Mouse (Mus musculus): ENCODE data around the gene Nek9.
A peak's percentile ranks its signal among the peaks of the same experiment; 100 is the strongest.

GRCm38 (mm10) chr12:85348338-85348737, 9.2 kb upstream of the Nek9 start:
- TF ChIP-seq EP300 (IDR thresholded peaks at IDR 0.05) (peak; percentile 65), CTCF (IDR thresholded peaks at IDR 0.05) (no peak)
